Mouse (Mus musculus): Measurements from ENCODE around the gene 9230112D13Rik.

The 9230112D13Rik gene

GRCm38 (mm10) chr14:34540685-34541162 lies 18.1 kb upstream of the 9230112D13Rik start:
- DNase-seq (ENCODE audit: low spot score): no peak

GRCm38 (mm10) chr14:34535883-34536282 lies 13.3 kb upstream of the 9230112D13Rik start:
- DNase-seq (ENCODE audit: low spot score): no peak

GRCm38 (mm10) chr14:34533537-34533936 lies 10.9 kb upstream of the 9230112D13Rik start:
- DNase-seq (ENCODE audit: low spot score): no peak

- no peak for DNase-seq (ENCODE audit: low spot score)
These were observed 9.9 kb upstream of the 9230112D13Rik start for GRCm38 (mm10) chr14:34532536-34532935.

- no peak for DNase-seq (ENCODE audit: low spot score)
These were observed 6.2 kb upstream of the 9230112D13Rik start for GRCm38 (mm10) chr14:34528804-34529203.

- no peak for DNase-seq (ENCODE audit: low spot score)
These were observed 4.5 kb downstream of the 9230112D13Rik start for GRCm38 (mm10) chr14:34517959-34518544.

- no peak for DNase-seq (ENCODE audit: low spot score)
These were observed 5.5 kb downstream of the 9230112D13Rik start for GRCm38 (mm10) chr14:34516960-34517577.

GRCm38 (mm10) chr14:34515860-34516259 lies 6.7 kb downstream of the 9230112D13Rik start:
- DNase-seq (ENCODE audit: low spot score): no peak

GRCm38 (mm10) chr14:34514120-34514519 lies 8.5 kb downstream of the 9230112D13Rik start:
- DNase-seq (ENCODE audit: low spot score): no peak

GRCm38 (mm10) chr14:34512602-34513001 lies 10.0 kb downstream of the 9230112D13Rik start:
- no peak for DNase-seq (ENCODE audit: low spot score)

- no peak for DNase-seq (ENCODE audit: low spot score)
These were observed 10.7 kb downstream of the 9230112D13Rik start for GRCm38 (mm10) chr14:34511901-34512300.

- no peak for DNase-seq (ENCODE audit: low spot score)
These were observed 13.7 kb downstream of the 9230112D13Rik start for GRCm38 (mm10) chr14:34508842-34509439.

- no peak for DNase-seq (ENCODE audit: low spot score)
These were observed 14.3 kb downstream of the 9230112D13Rik start for GRCm38 (mm10) chr14:34508187-34508840.

- DNase-seq (ENCODE audit: low spot score): no peak
These were observed 17.3 kb downstream of the 9230112D13Rik start for GRCm38 (mm10) chr14:34505309-34505708.

- no peak for DNase-seq (ENCODE audit: low spot score)
These were observed 18.2 kb downstream of the 9230112D13Rik start for GRCm38 (mm10) chr14:34504377-34504776.

GRCm38 (mm10) chr14:34503759-34504158 lies 18.8 kb downstream of the 9230112D13Rik start:
- no peak for DNase-seq (ENCODE audit: low spot score)

GRCm38 (mm10) chr14:34503325-34503647 lies 19.3 kb downstream of the 9230112D13Rik start, which contains the start of gene Bmpr1a:
Gene Bmpr1a (minus strand): TSS chr14:34503341.
- DNase-seq (ENCODE audit: low spot score): no peak

- peak; percentile 49 for DNase-seq (ENCODE audit: low spot score)
These were observed 19.9 kb downstream of the 9230112D13Rik start for GRCm38 (mm10) chr14:34502475-34503324.

- DNase-seq (ENCODE audit: low spot score): no peak
These were observed 20.7 kb downstream of the 9230112D13Rik start for GRCm38 (mm10) chr14:34501804-34502474.

- no peak for DNase-seq (ENCODE audit: low spot score)
These were observed 21.2 kb downstream of the 9230112D13Rik start for GRCm38 (mm10) chr14:34501447-34501803.

- no peak for DNase-seq (ENCODE audit: low spot score)
These were observed 22.3 kb downstream of the 9230112D13Rik start for GRCm38 (mm10) chr14:34500309-34500708.
